Mouse (Mus musculus) kidney, postnatal 0 days (tissue): ENCODE measurements at regions not wholly inside any gene's neighbourhood (a gene's known extent, or its start where the extent isn't known, plus 50 kb on each side); places are given as distances from the start of the nearest gene placed in this dataset.
A peak's percentile ranks its signal among the peaks of the same experiment; 100 is the strongest.

Experiments
- ATAC-seq: fragments of 200-750 bp; cut with Nextera tagmentation; replicated peaks from 2 replicates; pipeline ENCODE4 v1.8.0; 2017; ENCODE audit warnings: low read depth, moderate number of reproducible peaks, moderate TSS enrichment, moderate library complexity; ENCODE audit not compliant: low FRiP score
- DNase-seq: peaks from one replicate; pipeline ENCODE4 v3.0.0-alpha.2; 2016; ENCODE audit warnings: low spot score
- H3K27ac ChIP-seq: fragments of 300-500 bp; sonication (generic); 2 replicates; pipeline ENCODE4 v1.5.1; 2014; ENCODE audit warnings: mild to moderate bottlenecking
- H3K27me3 ChIP-seq: fragments of 300-500 bp; sonication (generic); 2 replicates; pipeline ENCODE4 v1.6.1; 2014; ENCODE audit warnings: low read length, mixed read lengths; ENCODE audit not compliant: insufficient read depth
- H3K36me3 ChIP-seq: fragments of 300-500 bp; sonication (generic); 2 replicates; pipeline ENCODE4 v1.6.1; 2014; ENCODE audit warnings: low read length, mixed read lengths; ENCODE audit not compliant: insufficient read depth
- H3K4me1 ChIP-seq: fragments of 300-500 bp; sonication (generic); replicated peaks from 2 replicates; pipeline ENCODE4 v1.6.1; 2014; ENCODE audit warnings: antibody characterized with exemption, low read length, mixed read lengths; ENCODE audit not compliant: insufficient read depth
- H3K4me2 ChIP-seq: fragments of 300-500 bp; sonication (generic); 2 replicates; pipeline ENCODE4 v1.6.1; 2014; ENCODE audit warnings: mild to moderate bottlenecking, low read length, moderate library complexity, mixed read lengths
- H3K4me3 ChIP-seq: fragments of 300-500 bp; sonication (generic); replicated peaks from 2 replicates; pipeline ENCODE4 v1.5.1; 2014; ENCODE audit warnings: low read depth, low read length
- H3K9ac ChIP-seq: fragments of 300-500 bp; sonication (generic); 2 replicates; pipeline ENCODE4 v1.6.1; 2014; ENCODE audit warnings: low read depth, low read length
- H3K9me3 ChIP-seq: fragments of 300-500 bp; sonication (generic); replicated peaks from 2 replicates; pipeline ENCODE4 v1.6.1; 2016; ENCODE audit warnings: low read length, inconsistent platforms, mixed read lengths
- CTCF ChIP-seq: IDR thresholded peaks from 2 replicates; pipeline ENCODE4 v1.5.1; 2016; ENCODE audit warnings: antibody characterized with exemption, low read depth, mild to moderate bottlenecking, moderate library complexity
- WGBS: fragments of 180-500 bp; shearing (Covaris S2); extraction: QIAGEN DNeasy Blood & Tissue Kit; methylation state at CpG from one replicate; pipeline ENCODE4 v1.1.7; 2014; 5-methylcytosine and 5-hydroxymethylcytosine counted together

DNA sequence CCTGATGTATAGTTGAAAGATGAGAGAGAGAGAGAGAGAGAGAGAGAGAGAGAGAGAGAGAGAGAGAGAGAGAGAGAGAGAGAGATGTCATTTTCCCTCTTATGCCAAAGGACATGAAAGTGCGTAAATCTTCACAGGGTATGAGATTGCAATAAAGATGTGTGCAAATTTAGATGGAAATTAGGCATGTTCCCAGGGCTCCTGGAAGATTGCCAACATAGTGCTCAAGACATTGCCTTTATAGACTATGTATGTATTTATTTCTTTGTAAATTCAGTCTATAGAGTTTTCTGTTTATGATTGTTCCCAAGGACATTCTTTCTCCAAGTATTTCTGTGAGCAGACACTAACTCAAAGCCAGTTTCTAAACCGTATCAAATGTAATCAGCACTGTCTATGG, 376.5 kb upstream of the Zeb2 start:
- H3K27me3 ChIP-seq = no peaks in the 10 kb centered on the region
- H3K4me1 ChIP-seq = no peaks in the 10 kb centered on the region
- H3K36me3 ChIP-seq = no peaks in the 10 kb centered on the region
- DNase-seq (no peak), ATAC-seq (no peak)
- H3K9ac ChIP-seq = no peak overlapping the region
- H3K9me3 ChIP-seq = no peaks in the 10 kb centered on the region
- H3K4me3 ChIP-seq = no peak overlapping the region
- 80% methylated on average over 2 of the region's 2 CpGs for WGBS
- no peak overlapping the region for H3K4me2 ChIP-seq
- TF ChIP-seq CTCF = no peak
- H3K27ac ChIP-seq = no peak overlapping the region

DNA sequence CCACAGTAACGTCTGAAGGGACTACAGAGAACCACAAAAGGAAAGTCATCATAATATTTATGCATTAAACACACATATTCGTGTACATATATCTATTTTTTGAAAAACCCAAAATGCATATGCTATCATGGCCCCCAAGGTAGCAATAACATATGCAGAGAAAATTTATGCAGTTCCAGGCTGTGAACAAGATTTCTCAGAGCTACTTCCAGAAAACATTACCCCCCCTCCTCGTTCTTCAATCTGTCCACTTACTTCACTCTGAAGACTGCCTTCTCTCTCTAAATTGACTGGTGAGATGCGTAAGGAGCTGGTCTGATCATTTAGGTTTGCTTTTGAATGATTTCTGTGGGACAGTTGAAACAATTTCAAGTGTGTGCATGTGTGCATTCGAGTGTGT, 369.3 kb upstream of the Zeb2 start:
- 83% methylated on average over 5 of the region's 5 CpGs for WGBS
- no peak for ATAC-seq

DNA sequence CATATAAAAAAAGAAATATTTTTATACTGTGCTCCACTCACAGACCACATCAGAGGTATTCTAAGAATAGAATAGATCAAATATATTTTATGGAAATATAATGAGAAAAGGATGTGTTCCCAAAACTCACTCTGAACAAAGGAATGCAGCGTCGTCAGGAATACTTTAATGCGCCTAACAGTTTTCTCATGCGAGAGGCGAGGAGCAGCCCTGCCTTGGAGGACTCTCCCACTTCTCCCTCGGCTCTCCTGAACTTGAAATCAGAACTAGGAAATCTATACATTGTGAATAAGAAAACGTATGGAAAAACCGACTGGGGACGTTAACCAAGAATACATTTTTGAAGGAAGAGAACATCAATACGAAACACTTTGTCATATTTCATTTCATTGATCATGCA, 368.3 kb upstream of the Zeb2 start:
- Histone ChIP-seq H3K27ac (no peak overlapping the region), H3K4me1 (no peaks in the 10 kb centered on the region), H3K4me3 (no peak overlapping the region), H3K9me3 (no peaks in the 10 kb centered on the region), H3K4me2 (no peak overlapping the region), H3K9ac (no peak overlapping the region), H3K36me3 (no peaks in the 10 kb centered on the region), H3K27me3 (no peaks in the 10 kb centered on the region)
- no peak for TF ChIP-seq CTCF
- DNase-seq = peak; percentile 9
- ATAC-seq = no peak
- WGBS = 73% methylated on average over 10 of the region's 10 CpGs

More for the DNA sequence above, 369.3 kb upstream of the Zeb2 start:
- Histone ChIP-seq H3K4me1 (no peaks in the 10 kb centered on the region), H3K27me3 (no peaks in the 10 kb centered on the region), H3K9ac (no peak overlapping the region), H3K27ac (no peak overlapping the region), H3K9me3 (no peaks in the 10 kb centered on the region), H3K4me2 (no peak overlapping the region), H3K4me3 (no peak overlapping the region), H3K36me3 (no peaks in the 10 kb centered on the region)
- DNase-seq = no peak
- no peak for TF ChIP-seq CTCF

DNA sequence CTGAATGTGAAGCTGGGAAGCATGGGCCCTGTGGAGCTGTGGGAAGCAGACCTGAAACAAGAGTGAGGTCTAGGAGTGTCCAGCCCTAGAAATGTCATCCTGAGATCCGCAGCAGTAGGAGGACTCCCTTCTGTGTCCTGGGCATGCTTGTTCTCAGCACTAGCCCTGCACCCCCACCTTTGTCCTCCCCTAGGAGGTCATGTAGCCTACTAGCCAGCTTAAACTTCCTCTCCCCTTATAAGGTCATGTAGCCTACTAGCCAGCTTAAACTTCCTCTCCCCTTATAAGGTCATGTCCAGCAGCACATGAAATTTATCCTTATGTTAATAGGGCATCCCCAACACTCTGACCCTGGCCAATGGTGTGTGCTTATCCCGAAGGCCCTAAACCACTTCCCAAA, 363.5 kb upstream of the Zeb2 start:
- Histone ChIP-seq H3K27me3 (no peaks in the 10 kb centered on the region), H3K4me3 (no peak overlapping the region), H3K4me1 (no peaks in the 10 kb centered on the region), H3K36me3 (no peaks in the 10 kb centered on the region), H3K9me3 (no peaks in the 10 kb centered on the region), H3K27ac (no peak overlapping the region), H3K9ac (no peak overlapping the region), H3K4me2 (no peak overlapping the region)
- WGBS = 76% methylated on average over 2 of the region's 2 CpGs
- ATAC-seq (no peak), DNase-seq (no peak)
- no peak for TF ChIP-seq CTCF

DNA sequence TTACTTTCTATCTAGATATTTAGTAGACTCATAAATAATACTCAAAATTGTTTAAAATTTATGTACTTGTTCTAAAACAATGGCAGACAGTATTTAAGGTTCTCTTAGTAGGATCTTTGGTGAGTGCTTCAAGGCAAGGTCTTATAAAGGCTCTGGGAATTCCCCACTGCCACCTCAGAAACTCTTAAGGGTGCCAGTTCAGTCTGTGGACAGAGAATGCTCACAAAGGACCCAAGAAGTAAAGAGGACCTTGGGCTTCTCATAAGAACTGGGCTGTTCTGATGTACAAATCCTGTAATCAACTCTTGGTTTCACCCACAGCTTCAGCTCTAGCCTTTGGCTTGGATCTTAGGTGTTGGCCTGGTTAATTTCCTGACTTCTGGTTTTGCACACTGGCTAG, 358.8 kb upstream of the Zeb2 start:
- Histone ChIP-seq H3K27me3 (no peaks in the 10 kb centered on the region), H3K9ac (no peak overlapping the region), H3K36me3 (no peaks in the 10 kb centered on the region), H3K9me3 (no peaks in the 10 kb centered on the region), H3K4me1 (no peaks in the 10 kb centered on the region), H3K4me3 (no peak overlapping the region), H3K27ac (no peak overlapping the region), H3K4me2 (no peak overlapping the region)
- TF ChIP-seq CTCF = no peak
- ATAC-seq (no peak), DNase-seq (no peak)

DNA sequence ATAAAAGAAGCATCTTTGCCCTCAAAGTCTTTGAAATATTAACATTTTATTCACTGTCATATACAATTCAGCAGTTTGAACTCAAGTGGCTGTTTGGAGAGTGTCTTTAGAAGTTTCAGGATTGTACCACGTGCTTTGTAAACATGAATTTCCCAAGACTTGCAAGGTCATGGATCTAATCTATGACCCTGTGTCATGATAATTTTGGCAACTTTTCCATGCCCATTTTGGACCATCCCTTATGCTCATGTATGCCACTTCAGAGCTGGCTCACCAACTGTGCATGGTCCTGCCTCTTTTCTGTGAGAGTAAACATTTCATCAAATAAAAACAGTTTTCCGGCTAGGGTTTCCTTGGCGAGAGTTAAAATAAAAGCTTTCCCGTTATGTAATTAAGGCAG, 347.1 kb upstream of the Zeb2 start:
- no peak overlapping the region for H3K9ac ChIP-seq
- no peaks in the 10 kb centered on the region for H3K27me3 ChIP-seq
- DNase-seq (no peak), ATAC-seq (no peak)
- H3K4me2 ChIP-seq = no peak overlapping the region
- no peaks in the 10 kb centered on the region for H3K36me3 ChIP-seq
- WGBS = 86% methylated on average over 4 of the region's 4 CpGs
- no peaks in the 10 kb centered on the region for H3K4me1 ChIP-seq
- no peak overlapping the region for H3K27ac ChIP-seq
- no peaks in the 10 kb centered on the region for H3K9me3 ChIP-seq
- TF ChIP-seq CTCF = no peak
- no peak overlapping the region for H3K4me3 ChIP-seq

DNA sequence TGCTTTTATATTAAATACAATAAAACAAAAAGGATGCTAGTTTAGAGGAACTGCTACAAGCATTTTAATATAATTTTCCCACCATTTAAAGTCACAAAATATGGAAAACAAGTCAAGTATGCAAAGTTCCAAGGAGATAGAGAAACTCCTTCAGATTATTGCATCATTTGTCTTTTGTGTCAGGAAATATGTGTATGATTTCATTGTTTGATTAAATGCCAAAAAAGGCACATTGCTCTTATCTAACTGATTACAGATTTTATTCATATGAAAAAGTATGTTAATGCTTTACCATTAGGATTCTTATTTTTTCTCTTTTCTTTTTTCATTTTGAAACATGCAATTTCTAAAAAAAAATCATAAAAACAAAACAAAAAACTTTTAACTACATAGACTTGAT, 342.2 kb upstream of the Zeb2 start:
- H3K9me3 ChIP-seq = no peaks in the 10 kb centered on the region
- no peak for DNase-seq
- no peak for TF ChIP-seq CTCF
- no peak overlapping the region for H3K4me2 ChIP-seq
- H3K27ac ChIP-seq = no peak overlapping the region
- no peaks in the 10 kb centered on the region for H3K27me3 ChIP-seq
- H3K4me1 ChIP-seq = no peaks in the 10 kb centered on the region
- no peak overlapping the region for H3K4me3 ChIP-seq
- no peak for ATAC-seq
- H3K9ac ChIP-seq = no peak overlapping the region
- H3K36me3 ChIP-seq = no peaks in the 10 kb centered on the region
